Mouse (Mus musculus) kidney, embryonic 16.5 days (tissue): Measurements from ENCODE around the gene Fscn2. TPM values are rescaled to one million over a fixed set of nuclear protein-coding genes. Genes with fewer than 3 reads are reported as not detected.
"Not testable (repeated sequence)": the region's sequence is repeated elsewhere in the genome, so short reads cannot be mapped to it uniquely, and the experiment has no call there.

ENCODE experiments used
- ATAC-seq: fragments of 200-750 bp; cut with Nextera tagmentation; 2 replicates; pipeline ENCODE4 v1.8.0; 2017; ENCODE audit warnings: moderate TSS enrichment; ENCODE audit not compliant: low FRiP score, low TSS enrichment
- H3K27ac ChIP-seq: fragments of 300-500 bp; sonication (generic); 2 replicates; pipeline ENCODE4 v1.5.1; 2014; ENCODE audit warnings: low read length
- H3K27me3 ChIP-seq: fragments of 300-500 bp; sonication (generic); 2 replicates; pipeline ENCODE4 v1.6.1; 2014; ENCODE audit warnings: low read length, control low read depth, mixed read lengths; ENCODE audit not compliant: insufficient read depth
- H3K36me3 ChIP-seq: fragments of 300-500 bp; sonication (generic); 2 replicates; pipeline ENCODE4 v1.6.1; 2014; ENCODE audit warnings: low read length, control low read depth, mixed read lengths; ENCODE audit not compliant: insufficient read depth
- H3K4me1 ChIP-seq: fragments of 300-500 bp; sonication (generic); 2 replicates; pipeline ENCODE4 v1.6.1; 2014; ENCODE audit warnings: low read length, control low read depth, mixed read lengths; ENCODE audit not compliant: insufficient read depth
- H3K4me2 ChIP-seq: fragments of 300-500 bp; sonication (generic); replicated peaks from 2 replicates; pipeline ENCODE4 v1.6.1; 2014; ENCODE audit warnings: low read depth, low read length
- H3K4me3 ChIP-seq: fragments of 300-500 bp; sonication (generic); 2 replicates; pipeline ENCODE4 v1.5.1; 2014; ENCODE audit warnings: mild to moderate bottlenecking, low read length
- H3K9ac ChIP-seq: fragments of 300-500 bp; sonication (generic); replicated peaks from 2 replicates; pipeline ENCODE4 v1.6.1; 2014; ENCODE audit warnings: low read length
- H3K9me3 ChIP-seq: fragments of 300-500 bp; sonication (generic); 2 replicates; pipeline ENCODE4 v1.6.1; 2016; ENCODE audit warnings: low read length, control low read depth
- WGBS: fragments of 180-500 bp; shearing (Covaris S2); extraction: QIAGEN DNeasy Blood & Tissue Kit; methylation state at CpG from one replicate; pipeline ENCODE4 v1.1.7; 2014; 5-methylcytosine and 5-hydroxymethylcytosine counted together
- polyA plus RNA-seq: library from polyadenylated mRNA; unstranded; fragments of >200 nt; fragmentation: Nextera tagmentation; extraction: Ambion mirVana; gene quantifications from 2 replicates; pipeline ENCODE4 v1.2.1, GENCODE M21; 2015

Gene Fscn2
- polyA plus RNA-seq, 1 experiment from 2014 or later: 0.82 TPM

DNA sequence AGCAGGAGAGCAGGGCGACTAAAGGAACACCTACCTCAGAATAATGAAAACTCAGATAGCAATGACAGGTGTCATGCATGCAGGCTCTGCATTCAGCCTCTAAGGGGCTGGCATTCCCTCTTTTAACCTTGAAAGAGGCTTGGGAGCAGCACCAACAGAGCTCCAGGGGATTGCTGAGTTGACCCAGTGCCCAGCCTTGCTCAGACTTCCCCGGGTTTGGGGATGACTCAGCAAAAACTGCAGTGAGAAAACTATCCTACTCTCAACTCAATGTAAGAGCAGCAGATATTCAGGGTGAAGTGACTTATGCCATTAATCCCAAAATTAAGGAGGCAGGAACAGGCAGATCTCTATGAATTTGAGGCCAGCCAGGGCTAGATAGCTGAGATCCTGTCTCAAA, 25.8 kb downstream of the Fscn2 start:
- peaks cover 47% of the 10 kb centered on the region for H3K36me3 ChIP-seq
- 64% methylated on average over 2 of the region's 2 CpGs for WGBS

GRCm38 (mm10) chr11:120388580-120388979, 27.2 kb downstream of the Fscn2 start:
- H3K36me3 ChIP-seq: peaks cover 36% of the 10 kb centered on the region

More for the DNA sequence above, 25.8 kb downstream of the Fscn2 start:
- H3K4me1 ChIP-seq: no peaks in the 10 kb centered on the region
- no peak overlapping the region for H3K27ac ChIP-seq
- no peak overlapping the region for H3K4me3 ChIP-seq
- H3K9ac ChIP-seq: no peak overlapping the region
- H3K27me3 ChIP-seq: no peaks in the 10 kb centered on the region
- H3K9me3 ChIP-seq: no peaks in the 10 kb centered on the region
- H3K4me2 ChIP-seq: no peak overlapping the region
- ATAC-seq: no peak

DNA sequence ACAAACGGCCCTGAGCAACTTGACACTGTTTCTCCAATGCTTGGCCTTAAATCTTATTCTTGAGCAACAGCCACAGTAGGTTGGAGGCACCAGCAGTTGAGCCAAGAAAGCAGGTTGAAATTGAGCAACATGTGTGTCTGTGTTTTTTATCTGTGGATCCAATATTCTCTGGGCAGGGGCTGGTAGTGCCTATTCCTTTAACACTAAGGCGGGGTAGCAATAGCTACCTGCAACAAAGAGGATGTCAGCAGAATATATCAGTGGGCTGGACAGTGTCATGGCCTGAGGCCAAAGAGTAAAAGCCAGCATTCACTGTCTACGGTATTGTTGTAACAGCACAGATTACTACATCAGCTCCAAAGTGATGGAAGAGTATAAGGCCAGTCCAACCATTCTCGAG, 34.3 kb downstream of the Fscn2 start:
- Histone ChIP-seq H3K9ac (no peak overlapping the region), H3K4me1 (no peaks in the 10 kb centered on the region), H3K36me3 (peaks cover 26% of the 10 kb centered on the region), H3K9me3 (no peaks in the 10 kb centered on the region), H3K27ac (no peak overlapping the region), H3K4me3 (no peak overlapping the region), H3K4me2 (no peak overlapping the region), H3K27me3 (no peaks in the 10 kb centered on the region)
- 70% methylated on average over 4 of the region's 4 CpGs for WGBS
- no peak for ATAC-seq

More at GRCm38 (mm10) chr11:120388580-120388979, 27.2 kb downstream of the Fscn2 start:
- WGBS: 91% methylated on average over 9 of the region's 9 CpGs
- no peak overlapping the region for H3K4me2 ChIP-seq
- H3K4me1 ChIP-seq: no peaks in the 10 kb centered on the region
- H3K27ac ChIP-seq: no peak overlapping the region
- no peaks in the 10 kb centered on the region for H3K27me3 ChIP-seq
- H3K9me3 ChIP-seq: no peaks in the 10 kb centered on the region
- no peak overlapping the region for H3K9ac ChIP-seq
- no peak for ATAC-seq
- H3K4me3 ChIP-seq: no peak overlapping the region

DNA sequence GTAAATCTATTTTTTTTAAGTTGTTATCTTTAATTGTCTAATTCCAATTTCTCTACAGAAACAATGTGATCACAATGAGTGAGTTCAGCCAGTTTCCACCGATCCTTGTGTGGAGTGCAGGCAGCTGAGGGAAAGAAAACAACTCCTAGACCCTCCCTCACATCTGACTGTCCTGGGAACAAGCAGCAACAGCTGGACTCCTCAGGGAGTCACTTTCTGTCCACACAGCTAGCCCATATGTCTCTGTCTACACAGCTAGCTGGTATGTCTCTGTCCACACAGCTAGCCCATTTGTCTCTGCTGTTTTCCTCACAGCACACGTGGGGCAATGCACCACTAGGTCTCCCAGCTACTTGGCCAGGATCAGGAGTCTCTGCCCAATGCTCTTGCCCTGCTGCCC, 36.3 kb downstream of the Fscn2 start:
- H3K27ac ChIP-seq: no peak overlapping the region
- H3K4me3 ChIP-seq: no peak overlapping the region
- H3K4me2 ChIP-seq: no peak overlapping the region
- no peaks in the 10 kb centered on the region for H3K27me3 ChIP-seq
- no peaks in the 10 kb centered on the region for H3K4me1 ChIP-seq
- no peaks in the 10 kb centered on the region for H3K9me3 ChIP-seq
- 43% methylated on average over 2 of the region's 2 CpGs for WGBS
- H3K9ac ChIP-seq: no peak overlapping the region
- peaks cover 41% of the 10 kb centered on the region for H3K36me3 ChIP-seq
- ATAC-seq: no peak

DNA sequence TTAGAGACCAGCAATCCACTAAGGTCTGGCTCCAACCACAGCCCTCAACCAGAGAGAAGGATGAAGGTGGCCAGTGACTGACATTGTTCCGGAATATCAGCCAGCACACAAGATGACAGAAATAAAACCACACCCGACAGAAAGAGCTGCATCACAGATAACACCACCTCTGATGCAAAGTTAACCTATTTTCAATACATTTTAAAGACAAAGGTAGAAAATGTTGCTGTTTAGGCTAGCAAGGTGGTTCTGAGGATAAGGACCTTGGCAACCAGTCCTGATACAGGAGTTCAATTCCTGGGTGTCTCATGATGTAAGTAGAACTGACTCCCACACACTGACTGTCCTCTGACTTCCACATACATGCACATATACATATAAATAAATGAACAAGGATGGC, 38.0 kb downstream of the Fscn2 start:
- H3K36me3 ChIP-seq: peaks cover 56% of the 10 kb centered on the region
- no peaks in the 10 kb centered on the region for H3K4me1 ChIP-seq

DNA sequence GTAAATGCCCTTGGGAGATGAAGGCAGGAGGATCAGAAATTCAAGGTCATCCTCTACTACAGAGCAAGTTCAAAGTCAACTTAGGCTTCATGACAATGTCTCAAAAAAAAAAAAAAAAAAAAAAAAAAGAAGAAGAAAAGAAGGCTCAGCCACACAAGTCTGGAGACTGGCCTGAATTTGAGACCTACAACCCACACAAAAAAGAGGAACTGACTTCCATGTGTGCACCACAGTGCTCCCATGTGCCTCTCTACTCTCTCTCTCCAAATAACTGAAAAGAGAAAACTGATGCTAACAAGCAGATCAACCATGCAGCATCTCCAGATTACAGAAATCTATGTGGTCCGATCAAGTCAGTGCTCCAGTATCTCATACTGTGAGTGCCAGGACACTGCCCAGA, 43.5 kb downstream of the Fscn2 start:
- no peak overlapping the region for H3K4me2 ChIP-seq
- peaks cover 84% of the 10 kb centered on the region for H3K36me3 ChIP-seq
- no peak overlapping the region for H3K9ac ChIP-seq
- no peak for ATAC-seq
- no peaks in the 10 kb centered on the region for H3K27me3 ChIP-seq
- no peak overlapping the region for H3K4me3 ChIP-seq
- H3K9me3 ChIP-seq: no peaks in the 10 kb centered on the region
- WGBS: 94% methylated on average over 1 of the region's 1 CpGs
- no peaks in the 10 kb centered on the region for H3K4me1 ChIP-seq
- no peak overlapping the region for H3K27ac ChIP-seq

More for the DNA sequence above, 38.0 kb downstream of the Fscn2 start:
- Histone ChIP-seq H3K4me3 (no peak overlapping the region), H3K4me2 (no peak overlapping the region), H3K9ac (no peak overlapping the region), H3K9me3 (no peaks in the 10 kb centered on the region), H3K27ac (no peak overlapping the region), H3K27me3 (no peaks in the 10 kb centered on the region)
- ATAC-seq: no peak
- 97% methylated on average over 2 of the region's 2 CpGs for WGBS

GRCm38 (mm10) chr11:120405867-120406266, 44.5 kb downstream of the Fscn2 start:
- no peaks in the 10 kb centered on the region for H3K4me1 ChIP-seq
- H3K27ac ChIP-seq: no peak overlapping the region
- H3K36me3 ChIP-seq: peaks cover 85% of the 10 kb centered on the region
- no peaks in the 10 kb centered on the region for H3K9me3 ChIP-seq
- H3K27me3 ChIP-seq: no peaks in the 10 kb centered on the region
- WGBS: 97% methylated on average over 3 of the region's 3 CpGs
- no peak overlapping the region for H3K4me2 ChIP-seq
- no peak overlapping the region for H3K9ac ChIP-seq
- no peak overlapping the region for H3K4me3 ChIP-seq
- no peak for ATAC-seq

- Histone ChIP-seq H3K27me3 (no peaks in the 10 kb centered on the region), H3K4me2 (no peak overlapping the region), H3K4me1 (no peaks in the 10 kb centered on the region), H3K4me3 (no peak overlapping the region), H3K9me3 (no peaks in the 10 kb centered on the region), H3K27ac (no peak overlapping the region), H3K9ac (no peak overlapping the region), H3K36me3 (peaks cover 85% of the 10 kb centered on the region)
- ATAC-seq: no peak
- WGBS: 91% methylated on average over 1 of the region's 1 CpGs
Observed at GRCm38 (mm10) chr11:120406445-120406844, 45.1 kb downstream of the Fscn2 start.

- WGBS: 94% methylated on average over 7 of the region's 10 CpGs
- not testable (repeated sequence) for H3K4me2 ChIP-seq, ATAC-seq
Observed at GRCm38 (mm10) chr11:120413621-120414020, 52.3 kb downstream of the Fscn2 start.

More at GRCm38 (mm10) chr11:120413621-120414020, 52.3 kb downstream of the Fscn2 start:
- not testable (repeated sequence) for H3K9me3 ChIP-seq, H3K27me3 ChIP-seq, H3K27ac ChIP-seq, H3K9ac ChIP-seq, H3K4me3 ChIP-seq, H3K4me1 ChIP-seq
- H3K36me3 ChIP-seq: peaks cover 75% of the 10 kb centered on the region
